Mouse (Mus musculus): ENCODE data around the gene Agrn.

DNA sequence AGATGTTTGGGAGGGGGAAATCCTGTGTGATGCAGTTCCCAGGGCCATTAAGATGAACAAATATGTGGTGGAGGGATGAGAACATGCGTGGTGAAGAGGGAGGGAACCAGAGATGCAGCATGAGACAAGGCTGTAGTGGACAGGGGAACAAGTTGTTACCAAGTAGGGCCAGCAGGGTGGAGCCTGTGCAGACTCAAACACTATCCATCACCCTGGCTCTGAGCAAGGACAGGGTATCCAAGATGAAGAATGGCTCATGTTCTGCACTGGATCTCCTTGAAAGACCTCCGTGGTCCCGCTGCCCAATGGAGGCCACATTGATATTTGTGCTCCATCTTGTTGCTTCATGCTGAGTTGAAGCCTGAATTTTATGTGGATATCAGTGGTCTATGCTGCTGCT is 42.5 kb downstream of the Agrn start:
- TF ChIP-seq CTCF (conservative IDR thresholded peaks at IDR 0.05; ENCODE audit: insufficient read depth, insufficient read length, low read depth, low read length) (no peak), POLR2A (IDR thresholded peaks at IDR 0.05; ENCODE audit: low read depth, low read length) (no peak)

Measured in kidney, adult 2 months (tissue).